Mouse (Mus musculus) forebrain, embryonic 15.5 days (tissue): ENCODE data around the gene Ppp2r5e. TPM values are rescaled to one million over a fixed set of nuclear protein-coding genes. Genes with fewer than 3 reads are reported as not detected.
A peak's percentile ranks its signal among the peaks of the same experiment; 100 is the strongest.

ENCODE experiments used
- ATAC-seq: fragments of 200-750 bp; cut with Nextera tagmentation; replicated peaks from 2 replicates; pipeline ENCODE4 v1.8.0; 2017; ENCODE audit warnings: mild to moderate bottlenecking, moderate TSS enrichment, moderate library complexity
- H3K27ac ChIP-seq: fragments of 300-500 bp; sonication (generic); replicated peaks from 2 replicates; pipeline ENCODE4 v1.5.1; 2015; ENCODE audit warnings: mild to moderate bottlenecking, inconsistent platforms
- H3K27me3 ChIP-seq: fragments of 300-500 bp; sonication (generic); 2 replicates; pipeline ENCODE4 v1.6.1; 2015; ENCODE audit warnings: inconsistent platforms
- H3K36me3 ChIP-seq: fragments of 300-500 bp; sonication (generic); 2 replicates; pipeline ENCODE4 v1.6.1; 2015; ENCODE audit warnings: mild to moderate bottlenecking, inconsistent platforms
- H3K4me1 ChIP-seq: fragments of 300-500 bp; sonication (generic); 2 replicates; pipeline ENCODE4 v1.6.1; 2015; ENCODE audit warnings: inconsistent platforms
- H3K4me2 ChIP-seq: fragments of 300-500 bp; sonication (generic); replicated peaks from 2 replicates; pipeline ENCODE4 v1.6.1; 2015; ENCODE audit warnings: mild to moderate bottlenecking, inconsistent platforms
- H3K4me3 ChIP-seq: fragments of 300-500 bp; sonication (generic); 2 replicates; pipeline ENCODE4 v1.5.1; 2015; ENCODE audit warnings: mild to moderate bottlenecking, inconsistent platforms
- H3K9ac ChIP-seq: fragments of 300-500 bp; sonication (generic); replicated peaks from 2 replicates; pipeline ENCODE4 v1.6.1; 2015; ENCODE audit warnings: mild to moderate bottlenecking, inconsistent platforms
- H3K9me3 ChIP-seq: fragments of 300-500 bp; sonication (generic); 2 replicates; pipeline ENCODE4 v1.6.1; 2016; ENCODE audit warnings: inconsistent platforms
- WGBS: fragments of 180-500 bp; shearing (Covaris S2); methylation state at CpG from one replicate; pipeline ENCODE4 v1.1.7; 2015; ENCODE audit warnings: mixed read lengths; 5-methylcytosine and 5-hydroxymethylcytosine counted together
- polyA plus RNA-seq: library from polyadenylated mRNA; unstranded; fragments of >200 nt; fragmentation: Nextera tagmentation; extraction: Ambion mirVana; gene quantifications from 2 replicates; pipeline ENCODE4 v1.2.1, GENCODE M21; 2015

Gene Ppp2r5e
- polyA plus RNA-seq, 1 experiment from 2014 or later: 26.8 TPM

- Histone ChIP-seq H3K4me2 (no peak overlapping the region), H3K9ac (no peak overlapping the region), H3K4me3 (no peak overlapping the region), H3K4me1 (no peaks in the 10 kb centered on the region), H3K36me3 (no peaks in the 10 kb centered on the region), H3K27me3 (no peaks in the 10 kb centered on the region), H3K27ac (no peak overlapping the region), H3K9me3 (no peaks in the 10 kb centered on the region)
- WGBS: 92% methylated on average over 3 of the region's 3 CpGs
- no peak for ATAC-seq
Observed at GRCm38 (mm10) chr12:75547174-75547573, 48.9 kb downstream of the Ppp2r5e start.

GRCm38 (mm10) chr12:75546241-75546640, 49.8 kb downstream of the Ppp2r5e start:
- H3K4me1 ChIP-seq: no peaks in the 10 kb centered on the region
- H3K4me3 ChIP-seq: no peak overlapping the region
- no peaks in the 10 kb centered on the region for H3K9me3 ChIP-seq
- H3K27me3 ChIP-seq: no peaks in the 10 kb centered on the region
- WGBS: 93% methylated on average over 5 of the region's 5 CpGs
- no peak for ATAC-seq
- no peaks in the 10 kb centered on the region for H3K36me3 ChIP-seq
- H3K27ac ChIP-seq: no peak overlapping the region
- H3K4me2 ChIP-seq: no peak overlapping the region
- no peak overlapping the region for H3K9ac ChIP-seq

GRCm38 (mm10) chr12:75545431-75545925, 50.6 kb downstream of the Ppp2r5e start:
- Histone ChIP-seq H3K27me3 (no peaks in the 10 kb centered on the region), H3K4me3 (no peak overlapping the region), H3K9me3 (no peaks in the 10 kb centered on the region), H3K27ac (no peak overlapping the region), H3K4me2 (no peak overlapping the region), H3K36me3 (no peaks in the 10 kb centered on the region), H3K9ac (no peak overlapping the region), H3K4me1 (no peaks in the 10 kb centered on the region)
- ATAC-seq: no peak
- whole genome bisulfite sequencing: over 99% methylated on average over 4 of the region's 4 CpGs

- no peaks in the 10 kb centered on the region for H3K27me3 ChIP-seq
- H3K4me1 ChIP-seq: no peaks in the 10 kb centered on the region
- 76% methylated on average over 2 of the region's 2 CpGs for WGBS
- ATAC-seq: no peak
- no peaks in the 10 kb centered on the region for H3K36me3 ChIP-seq
- no peak overlapping the region for H3K27ac ChIP-seq
- no peak overlapping the region for H3K4me2 ChIP-seq
- no peaks in the 10 kb centered on the region for H3K9me3 ChIP-seq
- H3K9ac ChIP-seq: no peak overlapping the region
- H3K4me3 ChIP-seq: no peak overlapping the region
Observed at GRCm38 (mm10) chr12:75544666-75545065, 51.4 kb downstream of the Ppp2r5e start.

DNA sequence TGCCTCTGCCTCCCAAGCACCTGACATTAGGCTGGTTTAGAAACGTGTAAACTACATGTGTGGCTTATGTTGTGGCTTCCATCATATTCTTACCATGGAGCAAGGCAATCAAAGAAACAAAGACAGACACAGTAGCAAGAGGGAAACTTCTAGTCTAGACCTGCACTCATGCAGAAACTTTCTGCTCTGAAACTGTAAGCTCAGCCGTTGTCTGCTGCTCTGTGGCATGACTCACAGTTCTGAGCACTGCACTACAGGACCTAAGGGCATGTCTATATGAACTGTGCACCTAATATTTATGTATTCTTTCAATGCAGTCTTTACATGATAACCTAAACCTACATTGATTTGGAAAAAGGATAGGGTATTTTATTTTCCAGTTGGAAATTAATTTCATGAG, 51.8 kb downstream of the Ppp2r5e start:
- Histone ChIP-seq H3K27me3 (no peaks in the 10 kb centered on the region), H3K4me3 (no peak overlapping the region), H3K9me3 (no peaks in the 10 kb centered on the region), H3K4me1 (0 out of 2 replicates have a peak, but pooled peaks cover 1% of the 10 kb centered on the region), H3K36me3 (no peaks in the 10 kb centered on the region), H3K9ac (no peak overlapping the region), H3K4me2 (no peak overlapping the region), H3K27ac (no peak overlapping the region)
- ATAC-seq: no peak
- WGBS: 84% methylated on average over 2 of the region's 2 CpGs

DNA sequence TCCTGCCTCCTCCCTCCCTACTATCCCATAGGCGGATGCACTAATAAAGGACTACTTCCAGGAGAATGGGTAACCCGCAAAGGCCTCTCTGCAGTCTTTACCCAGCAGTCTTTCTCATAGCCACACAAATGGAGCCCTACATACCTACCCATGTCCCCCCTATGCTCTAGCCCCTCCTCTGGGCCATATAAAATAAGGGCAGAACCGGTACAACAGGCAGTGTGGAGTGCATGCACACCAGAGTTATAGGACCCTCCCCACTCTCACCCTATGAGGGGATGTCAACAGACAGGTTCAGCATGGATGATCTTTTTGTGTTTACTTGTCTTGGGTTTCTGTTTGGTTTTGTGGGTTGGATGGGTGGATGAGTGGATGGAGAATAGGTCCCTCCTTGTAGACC, 52.7 kb downstream of the Ppp2r5e start:
- no peak for ATAC-seq
- no peaks in the 10 kb centered on the region for H3K27me3 ChIP-seq
- 64% methylated on average over 3 of the region's 3 CpGs for WGBS
- 0 out of 2 replicates have a peak, but pooled peaks cover 3% of the 10 kb centered on the region for H3K4me1 ChIP-seq
- no peaks in the 10 kb centered on the region for H3K36me3 ChIP-seq
- no peak overlapping the region for H3K4me2 ChIP-seq
- H3K9ac ChIP-seq: no peak overlapping the region
- H3K4me3 ChIP-seq: no peak overlapping the region
- no peaks in the 10 kb centered on the region for H3K9me3 ChIP-seq
- no peak overlapping the region for H3K27ac ChIP-seq

DNA sequence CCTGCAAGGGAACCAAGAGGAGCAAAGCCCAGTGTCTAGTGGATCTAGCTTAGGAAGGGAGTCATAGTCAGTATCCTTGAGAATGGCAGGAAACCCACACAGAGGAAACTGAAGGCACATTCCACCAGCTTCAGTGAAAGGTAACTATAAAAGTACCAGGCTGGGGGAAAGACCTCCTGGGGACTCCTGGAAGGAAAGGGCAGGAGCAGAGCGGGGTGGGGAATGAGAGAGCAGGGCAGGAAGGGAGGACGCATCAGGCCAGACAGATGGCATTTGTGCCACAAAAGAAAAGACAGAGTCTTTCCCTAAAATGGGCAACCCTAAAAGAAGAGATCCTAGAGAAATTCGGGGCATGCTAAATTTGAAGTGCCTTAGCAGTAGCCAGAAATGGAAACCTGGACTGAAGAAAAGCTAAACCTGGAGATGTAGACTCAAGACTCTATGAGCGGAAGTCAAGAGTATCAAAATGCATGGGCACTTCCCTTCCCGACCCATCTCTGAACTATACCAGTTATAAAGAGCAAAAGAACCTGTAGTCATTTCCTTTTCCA, 55.3 kb downstream of the Ppp2r5e start:
- H3K9ac ChIP-seq: no peak overlapping the region
- H3K4me3 ChIP-seq: no peak overlapping the region
- no peak for ATAC-seq
- no peaks in the 10 kb centered on the region for H3K36me3 ChIP-seq
- no peak overlapping the region for H3K4me2 ChIP-seq
- H3K9me3 ChIP-seq: no peaks in the 10 kb centered on the region
- WGBS: 80% methylated on average over 5 of the region's 5 CpGs
- H3K4me1 ChIP-seq: peaks cover 12% of the 10 kb centered on the region
- H3K27me3 ChIP-seq: no peaks in the 10 kb centered on the region
- no peak overlapping the region for H3K27ac ChIP-seq

DNA sequence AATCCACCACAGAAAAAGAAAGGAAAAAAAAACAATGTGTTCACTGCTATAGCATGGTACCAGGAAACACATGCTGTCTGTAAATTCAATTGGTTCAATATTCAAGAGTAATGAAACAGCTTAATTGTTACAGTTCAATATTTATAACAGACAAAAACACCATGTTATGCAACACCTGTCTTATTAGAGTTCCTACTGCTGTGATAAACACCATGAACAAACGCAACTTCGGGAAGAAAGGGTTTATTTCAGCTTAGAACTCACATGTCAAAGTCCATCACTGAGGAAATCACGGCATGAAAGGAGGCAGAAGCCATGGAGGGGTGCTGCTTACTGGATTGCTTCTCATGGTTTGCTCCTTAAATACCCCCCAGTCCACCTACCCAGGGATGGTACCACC, 56.8 kb downstream of the Ppp2r5e start:
- no peaks in the 10 kb centered on the region for H3K27me3 ChIP-seq
- no peak overlapping the region for H3K27ac ChIP-seq
- H3K4me2 ChIP-seq: no peak overlapping the region
- H3K9ac ChIP-seq: no peak overlapping the region
- H3K36me3 ChIP-seq: no peaks in the 10 kb centered on the region
- peaks cover 12% of the 10 kb centered on the region for H3K4me1 ChIP-seq
- WGBS: 53% methylated on average over 3 of the region's 3 CpGs
- H3K9me3 ChIP-seq: no peaks in the 10 kb centered on the region
- no peak overlapping the region for H3K4me3 ChIP-seq
- ATAC-seq: no peak

DNA sequence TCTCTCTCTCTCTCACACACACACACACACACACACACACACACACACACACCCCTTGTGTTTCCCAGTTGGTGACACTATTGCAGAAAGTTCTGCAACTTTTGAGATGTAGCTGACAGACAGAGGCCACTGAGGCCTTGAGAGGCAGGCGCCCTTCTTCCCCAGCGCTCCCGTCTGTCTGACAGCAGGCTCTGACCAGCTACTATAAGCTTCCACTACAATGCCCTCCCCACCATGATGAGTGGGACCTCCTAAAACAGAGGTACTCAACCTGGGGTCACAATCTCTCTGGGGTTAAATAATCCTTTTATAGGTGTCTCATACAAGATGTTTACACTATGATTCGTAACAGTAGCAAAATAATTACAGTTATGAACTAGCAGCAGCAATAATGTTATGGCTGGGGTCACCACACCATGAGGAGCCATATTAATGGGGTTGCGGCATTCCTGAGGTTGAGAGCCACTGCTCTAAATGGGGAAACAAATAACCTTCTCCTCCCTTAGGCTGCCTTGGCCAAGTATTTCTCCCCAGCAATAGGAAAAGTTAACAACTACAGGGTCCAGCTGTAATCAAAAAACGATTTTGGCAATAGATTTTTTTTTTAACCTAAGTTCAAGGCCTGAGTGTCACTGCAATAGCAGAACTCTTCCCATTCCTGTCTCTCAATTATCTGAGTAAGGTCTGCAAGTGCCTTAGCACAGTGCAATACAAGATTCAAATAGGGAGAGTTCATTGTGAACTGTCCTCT, 58.2 kb downstream of the Ppp2r5e start:
- ATAC-seq: no peak
- Histone ChIP-seq H3K27ac (no peak overlapping the region), H3K27me3 (no peaks in the 10 kb centered on the region), H3K9me3 (no peaks in the 10 kb centered on the region), H3K4me3 (no peak overlapping the region), H3K4me1 (peaks cover 12% of the 10 kb centered on the region), H3K9ac (no peak overlapping the region), H3K36me3 (no peaks in the 10 kb centered on the region), H3K4me2 (no peak overlapping the region)
- 55% methylated on average over 6 of the region's 6 CpGs for WGBS

DNA sequence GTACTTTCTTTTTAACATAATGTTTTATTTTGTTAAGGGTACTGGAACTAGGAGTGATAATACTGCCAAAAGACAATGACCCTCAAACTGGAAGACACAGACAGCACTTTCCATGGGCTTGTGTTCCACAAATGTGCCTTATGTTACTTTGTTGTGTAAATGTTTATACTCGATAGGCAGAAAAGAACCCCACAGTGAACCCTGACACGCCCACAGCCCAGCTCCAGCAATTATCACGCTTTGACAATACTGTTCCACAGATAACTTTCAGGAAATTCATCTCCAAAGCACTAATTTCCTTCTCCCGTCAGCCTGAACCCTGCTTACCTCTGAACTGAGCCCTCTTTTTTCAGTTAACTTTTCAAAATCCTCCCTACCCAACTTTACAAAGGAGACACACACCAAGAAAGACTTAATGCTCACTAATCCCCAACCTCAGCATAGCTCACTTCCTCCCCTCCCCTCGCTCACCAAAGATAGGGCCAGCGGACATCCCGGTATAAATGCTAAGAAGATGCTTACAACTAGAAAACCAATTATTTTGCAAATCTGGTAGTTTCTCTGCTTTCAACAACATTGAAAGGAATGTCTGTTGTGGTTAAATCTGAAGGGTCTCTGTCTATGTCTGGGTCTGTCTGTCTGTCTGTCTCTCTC, 58.9 kb downstream of the Ppp2r5e start:
- Histone ChIP-seq H3K9me3 (no peaks in the 10 kb centered on the region), H3K4me3 (no peak overlapping the region), H3K36me3 (no peaks in the 10 kb centered on the region), H3K4me1 (peaks cover 12% of the 10 kb centered on the region), H3K9ac (no peak overlapping the region), H3K27me3 (no peaks in the 10 kb centered on the region), H3K4me2 (no peak overlapping the region), H3K27ac (no peak overlapping the region)
- WGBS: 21% methylated on average over 7 of the region's 7 CpGs
- no peak for ATAC-seq

DNA sequence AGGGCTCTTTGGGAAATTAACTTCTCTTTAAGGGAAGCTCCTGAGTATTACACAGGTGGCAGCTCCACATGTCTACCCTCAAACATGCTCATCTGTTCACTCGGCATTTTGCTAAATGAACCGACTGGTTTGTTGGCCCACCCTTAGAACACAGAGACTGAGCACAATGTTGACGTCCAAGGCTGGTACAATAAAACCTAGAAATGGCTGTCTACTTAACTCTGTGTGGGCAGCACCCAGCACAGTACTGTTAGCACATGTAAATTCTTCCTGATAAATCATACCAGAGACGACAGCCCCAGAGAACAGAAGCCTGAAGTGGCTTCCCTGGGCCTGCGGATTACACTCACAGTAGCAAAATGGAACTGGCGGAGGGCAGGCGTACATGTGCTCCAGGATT, 59.5 kb downstream of the Ppp2r5e start:
- no peak overlapping the region for H3K4me3 ChIP-seq
- no peak overlapping the region for H3K9ac ChIP-seq
- WGBS: 59% methylated on average over 7 of the region's 7 CpGs
- no peaks in the 10 kb centered on the region for H3K36me3 ChIP-seq
- H3K4me1 ChIP-seq: peaks cover 18% of the 10 kb centered on the region
- H3K27me3 ChIP-seq: no peaks in the 10 kb centered on the region
- no peak overlapping the region for H3K4me2 ChIP-seq
- H3K27ac ChIP-seq: no peak overlapping the region
- ATAC-seq: 0 out of 2 replicates have a peak, but pooled peaks have one; percentile 19
- H3K9me3 ChIP-seq: no peaks in the 10 kb centered on the region

DNA sequence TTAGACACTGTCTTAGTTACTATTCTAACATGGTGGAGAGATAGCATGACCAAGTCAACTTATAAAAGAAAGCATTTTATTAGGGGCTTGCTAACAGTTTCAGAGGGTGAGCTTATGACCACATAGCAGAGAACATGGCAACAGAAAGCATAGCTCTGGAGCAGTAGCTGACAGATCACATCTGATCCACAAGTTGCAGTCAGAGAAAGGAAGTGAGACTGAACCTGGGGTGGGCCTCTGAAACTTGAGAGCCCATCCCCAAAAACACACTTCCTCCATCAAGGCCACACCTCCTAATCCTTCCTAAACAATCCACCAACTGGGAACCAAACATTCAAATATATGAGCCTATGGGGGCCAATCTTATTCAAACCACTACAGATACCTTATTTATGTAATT, 62.9 kb downstream of the Ppp2r5e start:
- Histone ChIP-seq H3K27ac (no peak overlapping the region), H3K4me3 (no peak overlapping the region)
- ATAC-seq: no peak

More for the DNA sequence above, 62.9 kb downstream of the Ppp2r5e start:
- Histone ChIP-seq H3K9ac (no peak overlapping the region), H3K9me3 (no peaks in the 10 kb centered on the region), H3K27me3 (no peaks in the 10 kb centered on the region), H3K4me2 (no peak overlapping the region), H3K4me1 (peaks cover 18% of the 10 kb centered on the region), H3K36me3 (no peaks in the 10 kb centered on the region)
